Mouse (Mus musculus) MEL (cell line): ENCODE measurements around the gene Glod4. TPM values are rescaled to one million over a fixed set of nuclear protein-coding genes. Genes with fewer than 3 reads are reported as not detected.

Experiments
- DNase-seq: peaks from one replicate; pipeline ENCODE4 v3.0.0; 2011; ENCODE audit warnings: low read depth, low spot score
- H3K27ac ChIP-seq: 2 replicates; pipeline ENCODE4 v1.5.1; 2012; ENCODE audit warnings: low read depth, mild to moderate bottlenecking, control low read depth, low read length, moderate library complexity; ENCODE audit not compliant: control insufficient read depth
- H3K27me3 ChIP-seq, 2 experiments: fragments of 150-350 bp in 1 of 2; sonication (generic) in 1 of 2; 2 replicates each; pipeline ENCODE4 v1.6.1; 2012; ENCODE audit warnings: low read length in 2 of 2, mild to moderate bottlenecking in 2 of 2, improper control_type of control experiment in 1 of 2, moderate library complexity in 1 of 2; ENCODE audit not compliant: insufficient read depth in 2 of 2, control insufficient read depth in 1 of 2
- H3K36me3 ChIP-seq, 2 experiments: 2 replicates each; pipeline ENCODE4 v1.6.1; 2012 to 2014; ENCODE audit warnings: low read length in 2 of 2, improper control_type of control experiment in 1 of 2, inconsistent platforms in 1 of 2, mild to moderate bottlenecking in 1 of 2; ENCODE audit not compliant: insufficient read depth in 2 of 2, control insufficient read depth in 1 of 2
- H3K4me1 ChIP-seq, 2 experiments: fragments of 150-350 bp in 1 of 2; sonication (generic) in 1 of 2; 2 replicates each; pipeline ENCODE4 v1.6.1; 2012; ENCODE audit warnings: low read length in 2 of 2, improper control_type of control experiment in 1 of 2, mild to moderate bottlenecking in 1 of 2; ENCODE audit not compliant: insufficient read depth in 2 of 2, control insufficient read depth in 1 of 2
- H3K4me3 ChIP-seq, 2 experiments: fragments of 150-350 bp in 1 of 2; sonication (generic) in 1 of 2; 2 replicates each; pipeline ENCODE4 v1.5.1; 2012; ENCODE audit warnings: low read depth in 2 of 2, low read length in 2 of 2, mild to moderate bottlenecking in 2 of 2, moderate library complexity in 2 of 2, control low read depth in 1 of 2, improper control_type of control experiment in 1 of 2; ENCODE audit not compliant: control insufficient read depth in 1 of 2, insufficient read depth in 1 of 2
- H3K79me2 ChIP-seq: 2 replicates; pipeline ENCODE4 v1.6.1; 2012; ENCODE audit warnings: mild to moderate bottlenecking, low read length, moderate library complexity; ENCODE audit not compliant: control insufficient read depth, poor library complexity, insufficient read depth
- H3K9ac ChIP-seq: 2 replicates; pipeline ENCODE4 v1.6.1; 2012; ENCODE audit warnings: low read depth, mild to moderate bottlenecking, control low read depth, low read length, moderate library complexity; ENCODE audit not compliant: control insufficient read depth, poor library complexity, severe bottlenecking
- H3K9me3 ChIP-seq: fragments of 150-350 bp; sonication (generic); replicated peaks from 2 replicates; pipeline ENCODE4 v1.6.1; 2012; ENCODE audit warnings: mild to moderate bottlenecking, low read length, improper control_type of control experiment, moderate library complexity; ENCODE audit not compliant: insufficient read depth
- BHLHE40 ChIP-seq: IDR thresholded peaks from 2 replicates; pipeline ENCODE4 v1.6.1; 2012; ENCODE audit warnings: low read depth, mild to moderate bottlenecking, inconsistent platforms, low read length, improper control_type of control experiment, borderline replicate concordance
- CHD1 ChIP-seq: IDR thresholded peaks from 2 replicates; pipeline ENCODE4 v1.6.1; 2012; ENCODE audit warnings: low read depth, mild to moderate bottlenecking, inconsistent platforms, low read length, improper control_type of control experiment
- CTCF ChIP-seq, 3 experiments: IDR thresholded peaks in 2 of 3; conservative IDR thresholded peaks in 1 of 3; 2 replicates each; pipeline ENCODE4 v1.5.1; 2011 to 2012; ENCODE audit warnings: low read length in 3 of 3, low read depth in 2 of 3, mild to moderate bottlenecking in 2 of 3, improper control_type of control experiment in 1 of 3, inconsistent platforms in 1 of 3, mixed read lengths in 1 of 3, moderate library complexity in 1 of 3; ENCODE audit not compliant: control insufficient read depth in 1 of 3, insufficient read depth in 1 of 3, poor library complexity in 1 of 3, severe bottlenecking in 1 of 3
- E2F4 ChIP-seq: IDR thresholded peaks from 2 replicates; pipeline ENCODE4 v1.6.1; 2011; ENCODE audit warnings: low read depth, low read length, improper control_type of control experiment, borderline replicate concordance
- EP300 ChIP-seq, 2 experiments: IDR thresholded peaks; 2 replicates each; pipeline ENCODE4 v1.6.1; 2011; ENCODE audit warnings: improper control_type of control experiment in 2 of 2, low read length in 2 of 2, low read depth in 1 of 2, mild to moderate bottlenecking in 1 of 2
- ETS1 ChIP-seq: IDR thresholded peaks from 2 replicates; pipeline ENCODE4 v1.6.1; 2012; ENCODE audit warnings: low read depth, mild to moderate bottlenecking, inconsistent platforms, low read length, improper control_type of control experiment, moderate library complexity
- GABPA ChIP-seq: IDR thresholded peaks from 2 replicates; pipeline ENCODE4 v1.6.1; 2012; ENCODE audit warnings: low read depth, mild to moderate bottlenecking, inconsistent platforms, low read length, improper control_type of control experiment, moderate library complexity
- GATA1 ChIP-seq: IDR thresholded peaks from 2 replicates; pipeline ENCODE4 v1.6.1; 2011; ENCODE audit warnings: low read depth, low read length, improper control_type of control experiment
- JUND ChIP-seq: IDR thresholded peaks from 2 replicates; pipeline ENCODE4 v1.6.1; 2011; ENCODE audit warnings: low read depth, mild to moderate bottlenecking, improper control_type of control experiment, low read length
- KAT2A ChIP-seq: conservative IDR thresholded peaks from 2 replicates; pipeline ENCODE4 v1.6.1; 2012; ENCODE audit warnings: low read depth, low read length, improper control_type of control experiment, inconsistent platforms
- MAFK ChIP-seq: IDR thresholded peaks from 2 replicates; pipeline ENCODE4 v1.6.1; 2011; ENCODE audit warnings: low read depth, mild to moderate bottlenecking, low read length, improper control_type of control experiment, borderline replicate concordance
- MAX ChIP-seq: IDR thresholded peaks from 2 replicates; pipeline ENCODE4 v1.6.1; 2011; ENCODE audit warnings: low read length, improper control_type of control experiment
- MAZ ChIP-seq: IDR thresholded peaks from 2 replicates; pipeline ENCODE4 v1.6.1; 2012; ENCODE audit warnings: low read depth, mild to moderate bottlenecking, inconsistent platforms, low read length, improper control_type of control experiment
- MXI1 ChIP-seq: IDR thresholded peaks from 2 replicates; pipeline ENCODE4 v1.6.1; 2011; ENCODE audit warnings: mild to moderate bottlenecking, low read depth, low read length, improper control_type of control experiment
- POLR2A ChIP-seq, 2 experiments: IDR thresholded peaks; 2 replicates each; pipeline ENCODE4 v1.6.1; 2011 to 2012; ENCODE audit warnings: low read length in 2 of 2, mild to moderate bottlenecking in 2 of 2, control low read depth in 1 of 2, improper control_type of control experiment in 1 of 2, low read depth in 1 of 2, moderate library complexity in 1 of 2; ENCODE audit not compliant: control insufficient read depth in 1 of 2, insufficient read depth in 1 of 2, poor library complexity in 1 of 2
- POLR2AphosphoS2 ChIP-seq: IDR thresholded peaks from 2 replicates; pipeline ENCODE4 v1.6.1; 2011; ENCODE audit warnings: low read length, improper control_type of control experiment
- POLR2AphosphoS5 ChIP-seq: IDR thresholded peaks from 2 replicates; pipeline ENCODE4 v1.6.1; 2012; ENCODE audit warnings: low read depth, borderline replicate concordance, mild to moderate bottlenecking, inconsistent platforms, low read length, moderate library complexity, mixed read lengths
- RAD21 ChIP-seq: IDR thresholded peaks from 2 replicates; pipeline ENCODE4 v1.6.1; 2011; ENCODE audit warnings: mild to moderate bottlenecking, low read depth, low read length, improper control_type of control experiment
- SMC3 ChIP-seq: IDR thresholded peaks from 2 replicates; pipeline ENCODE4 v1.6.1; 2011; ENCODE audit warnings: low read depth, low read length, improper control_type of control experiment
- TBP ChIP-seq: IDR thresholded peaks from 2 replicates; pipeline ENCODE4 v1.8.0; 2011; ENCODE audit warnings: low read depth, low read length, improper control_type of control experiment
- UBTF ChIP-seq: IDR thresholded peaks from 2 replicates; pipeline ENCODE4 v1.6.1; 2012; ENCODE audit warnings: low read depth, mild to moderate bottlenecking, inconsistent platforms, low read length, improper control_type of control experiment, moderate library complexity, borderline replicate concordance; ENCODE audit not compliant: insufficient read depth
- USF1 ChIP-seq: IDR thresholded peaks from 2 replicates; pipeline ENCODE4 v1.6.1; 2014; ENCODE audit warnings: low read depth, mild to moderate bottlenecking, inconsistent platforms, low read length, improper control_type of control experiment, moderate library complexity
- USF2 ChIP-seq, 2 experiments: IDR thresholded peaks; 2 replicates each; pipeline ENCODE4 v1.6.1; 2011 to 2012; ENCODE audit warnings: improper control_type of control experiment in 2 of 2, low read length in 2 of 2, borderline replicate concordance in 1 of 2, inconsistent platforms in 1 of 2, low read depth in 1 of 2, mild to moderate bottlenecking in 1 of 2; ENCODE audit not compliant: insufficient read depth in 1 of 2
- ZKSCAN1 ChIP-seq: IDR thresholded peaks from 2 replicates; pipeline ENCODE4 v1.6.1; 2012; ENCODE audit warnings: low read depth, mild to moderate bottlenecking, inconsistent platforms, low read length, improper control_type of control experiment, moderate library complexity
- ZMIZ1 ChIP-seq: IDR thresholded peaks from 2 replicates; pipeline ENCODE4 v1.6.1; 2012; ENCODE audit warnings: low read depth, mild to moderate bottlenecking, inconsistent platforms, low read length, improper control_type of control experiment, moderate library complexity
- polyA plus RNA-seq, 2 experiments: library from polyadenylated mRNA; stranded (reverse) in 1 of 2; unstranded in 1 of 2; fragments of >175 nt in 1 of 2; fragments of >200 nt in 1 of 2; gene quantifications; 2 replicates each; pipeline versions ENCODE4 v1.2.1 to v1.2.4; 2012; ENCODE audit warnings: low replicate concordance in 2 of 2, low read depth in 1 of 2; ENCODE audit not compliant: insufficient read length in 2 of 2, insufficient read depth in 1 of 2, missing spikeins in 1 of 2
- total RNA-seq: library from RNA; depleted of rRNA; stranded (reverse); fragments of 300-350 nt; gene quantifications from 2 replicates; pipeline ENCODE4 v1.2.3, GENCODE M21; 2012

The Glod4 gene
- total and polyA plus RNA-seq, 3 experiments = 63.9 to 139 TPM; not detected in 1

DNA sequence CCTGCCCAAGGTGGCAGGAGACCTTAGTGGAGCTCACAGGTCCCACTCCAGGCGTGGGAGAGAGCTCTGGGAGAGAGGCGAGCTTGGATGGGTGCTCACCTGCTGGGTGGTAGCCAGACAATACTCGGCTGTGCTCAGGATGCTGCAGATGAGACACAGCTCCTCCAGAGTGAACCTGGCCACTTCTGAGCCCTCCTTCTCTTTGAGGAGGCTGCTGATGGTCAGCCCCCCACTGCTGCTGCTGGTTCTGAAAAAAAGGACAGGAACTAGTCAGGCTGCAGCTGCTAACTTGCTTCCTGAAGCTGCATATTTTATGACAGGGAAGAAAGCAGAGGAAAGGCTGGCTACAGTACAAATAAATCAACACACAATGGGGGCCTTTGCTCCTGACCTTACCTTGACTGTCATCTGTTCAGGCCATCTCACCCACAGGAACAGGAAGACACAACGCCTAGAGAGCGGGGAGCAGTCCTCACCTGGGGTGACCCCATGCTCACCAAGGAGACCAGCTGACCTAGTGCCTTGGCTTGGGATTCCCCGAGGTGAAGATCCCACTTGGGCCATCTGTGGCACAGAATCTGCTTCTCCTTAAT is 162.4 kb downstream of the Glod4 start:
- H3K9me3 ChIP-seq = no peaks in the 10 kb centered on the region
- peaks cover 0 to 16% of the 10 kb centered on the region in 2 experiments; a peak in 2 of 4 replicates for H3K36me3 ChIP-seq

DNA sequence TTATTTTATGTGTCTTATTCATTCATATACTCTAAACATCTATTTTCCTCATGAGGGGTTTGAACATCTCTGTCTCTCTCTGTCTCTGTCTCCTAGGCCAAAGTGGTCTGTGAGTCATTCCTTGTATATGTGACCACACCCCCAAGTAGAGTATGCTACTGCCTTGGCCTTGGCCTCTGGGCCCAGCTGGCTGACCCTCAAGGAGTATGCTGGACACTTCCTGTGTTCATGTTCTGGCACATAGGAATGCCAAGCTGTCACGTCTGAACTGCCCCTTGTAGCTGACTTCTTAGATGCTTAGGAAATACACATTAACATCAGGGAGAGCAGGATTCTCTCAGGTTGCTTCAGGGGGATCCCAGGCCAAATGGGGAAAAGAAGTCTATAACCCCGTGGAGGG is 163.2 kb downstream of the Glod4 start:
- no peak for DNase-seq
- Histone ChIP-seq H3K27ac (no peak overlapping the region), H3K36me3 (peaks cover 0 to 11% of the 10 kb centered on the region in 2 experiments; a peak in 2 of 4 replicates), H3K9me3 (no peaks in the 10 kb centered on the region), H3K79me2 (no peaks in the 10 kb centered on the region), H3K27me3 (no peaks in the 10 kb centered on the region), H3K4me3 (no peak overlapping the region), H3K9ac (no peak overlapping the region), H3K4me1 (peaks cover 9 to 11% of the 10 kb centered on the region in 2 experiments)
- TF ChIP-seq MAFK (no peak), EP300 (IDR thresholded peaks at IDR 0.05; ENCODE audit: low read depth in 1 of 2, low read length in 2 of 2) (no peak), TBP (no peak), SMC3 (no peak), ETS1 (no peak), CHD1 (no peak), POLR2A (IDR thresholded peaks at IDR 0.05; ENCODE audit: control insufficient read depth in 1 of 2, insufficient read depth in 1 of 2, low read depth in 1 of 2, low read length in 2 of 2, poor library complexity in 1 of 2) (no peak), KAT2A (no peak), JUND (no peak), USF1 (no peak), BHLHE40 (no peak), GATA1 (no peak), POLR2AphosphoS5 (no peak), UBTF (no peak), MAZ (no peak), ZMIZ1 (no peak), MXI1 (no peak), CTCF (IDR thresholded peaks at IDR 0.05 in 2 of 3, conservative IDR thresholded peaks at IDR 0.05 in 1 of 3; ENCODE audit: control insufficient read depth in 1 of 3, insufficient read depth in 1 of 3, low read depth in 2 of 3, low read length in 3 of 3, poor library complexity in 1 of 3, severe bottlenecking in 1 of 3) (no peak), RAD21 (no peak)

More for the DNA sequence above, 162.4 kb downstream of the Glod4 start:
- Histone ChIP-seq H3K79me2 (no peaks in the 10 kb centered on the region), H3K9ac (no peak overlapping the region), H3K27ac (no peak overlapping the region), H3K27me3 (no peaks in the 10 kb centered on the region), H3K4me3 (no peak overlapping the region), H3K4me1 (peaks cover 14 to 15% of the 10 kb centered on the region in 2 experiments)
- TF ChIP-seq BHLHE40 = no peak
- TF ChIP-seq MAX = no peak
- TF ChIP-seq USF1 = no peak
- TF ChIP-seq KAT2A = no peak
- TF ChIP-seq E2F4 = no peak
- TF ChIP-seq CTCF (IDR thresholded peaks at IDR 0.05 in 2 of 3, conservative IDR thresholded peaks at IDR 0.05 in 1 of 3; ENCODE audit: control insufficient read depth in 1 of 3, insufficient read depth in 1 of 3, low read depth in 2 of 3, low read length in 3 of 3, poor library complexity in 1 of 3, severe bottlenecking in 1 of 3) = no peak
- TF ChIP-seq ZKSCAN1 = no peak
- no peak for TF ChIP-seq POLR2AphosphoS5
- no peak for TF ChIP-seq POLR2AphosphoS2
- TF ChIP-seq GABPA = no peak
- TF ChIP-seq EP300 (IDR thresholded peaks at IDR 0.05; ENCODE audit: low read depth in 1 of 2, low read length in 2 of 2) = no peak
- no peak for TF ChIP-seq ZMIZ1
- no peak for TF ChIP-seq USF2 (IDR thresholded peaks at IDR 0.05; ENCODE audit: borderline replicate concordance in 1 of 2, insufficient read depth in 1 of 2, low read depth in 1 of 2, low read length in 2 of 2)
- no peak for DNase-seq
